Mouse (Mus musculus) hindbrain, embryonic 13.5 days (tissue): ENCODE results near the gene Pola1. TPM values are rescaled to one million over a fixed set of nuclear protein-coding genes. Genes with fewer than 3 reads are reported as not detected.
A peak's percentile ranks its signal among the peaks of the same experiment; 100 is the strongest.

Experiments used
- ATAC-seq: fragments of 200-750 bp; cut with Nextera tagmentation; 2 replicates; pipeline ENCODE4 v1.8.0; 2017; ENCODE audit warnings: moderate TSS enrichment; ENCODE audit not compliant: low FRiP score
- H3K27ac ChIP-seq: fragments of 300-500 bp; sonication (generic); 2 replicates; pipeline ENCODE4 v1.5.1; 2015; ENCODE audit warnings: inconsistent platforms, mild to moderate bottlenecking, moderate library complexity
- H3K27me3 ChIP-seq: fragments of 300-500 bp; sonication (generic); 2 replicates; pipeline ENCODE4 v1.6.1; 2015; ENCODE audit warnings: mild to moderate bottlenecking, inconsistent platforms
- H3K36me3 ChIP-seq: fragments of 300-500 bp; sonication (generic); 2 replicates; pipeline ENCODE4 v1.6.1; 2015; ENCODE audit warnings: mild to moderate bottlenecking, inconsistent platforms
- H3K4me1 ChIP-seq: fragments of 300-500 bp; sonication (generic); replicated peaks from 2 replicates; pipeline ENCODE4 v1.6.1; 2015; ENCODE audit warnings: inconsistent platforms
- H3K4me2 ChIP-seq: fragments of 300-500 bp; sonication (generic); 2 replicates; pipeline ENCODE4 v1.6.1; 2015; ENCODE audit warnings: inconsistent platforms, mild to moderate bottlenecking, moderate library complexity
- H3K4me3 ChIP-seq: fragments of 300-500 bp; sonication (generic); 2 replicates; pipeline ENCODE4 v1.5.1; 2015; ENCODE audit warnings: mild to moderate bottlenecking, inconsistent platforms
- H3K9ac ChIP-seq: fragments of 300-500 bp; sonication (generic); 2 replicates; pipeline ENCODE4 v1.6.1; 2015; ENCODE audit warnings: mild to moderate bottlenecking, inconsistent platforms
- H3K9me3 ChIP-seq: fragments of 300-500 bp; sonication (generic); 2 replicates; pipeline ENCODE4 v1.6.1; 2016; ENCODE audit warnings: inconsistent platforms
- WGBS: fragments of 180-500 bp; shearing (Covaris S2); methylation state at CpG from one replicate; pipeline ENCODE4 v1.1.7; 2015; 5-methylcytosine and 5-hydroxymethylcytosine counted together
- polyA plus RNA-seq: library from polyadenylated mRNA; unstranded; fragments of >200 nt; fragmentation: Nextera tagmentation; extraction: Ambion mirVana; gene quantifications from 2 replicates; pipeline ENCODE4 v1.2.1, GENCODE M21; 2015

The Pola1 gene
- polyA plus RNA-seq, 1 experiment from 2014 or later = 5.4 TPM

- WGBS = 20% methylated on average over 23 of the region's 23 CpGs
- H3K9ac ChIP-seq = no peak overlapping the region
- no peak overlapping the region for H3K4me3 ChIP-seq
- H3K27me3 ChIP-seq = peaks cover 78% of the 10 kb centered on the region
- peak overlapping the region; percentile 13; the same call in 1 of the 2 replicates for H3K4me2 ChIP-seq
- ATAC-seq = peak; percentile 50
- no peaks in the 10 kb centered on the region for H3K36me3 ChIP-seq
- H3K27ac ChIP-seq = no peak overlapping the region
- H3K4me1 ChIP-seq = 0 out of 2 replicates have a peak, but pooled peaks cover 3% of the 10 kb centered on the region
- H3K9me3 ChIP-seq = no peaks in the 10 kb centered on the region
These were observed 350.8 kb downstream of the Pola1 start for GRCm38 (mm10) chrX:93281028-93281723.

DNA sequence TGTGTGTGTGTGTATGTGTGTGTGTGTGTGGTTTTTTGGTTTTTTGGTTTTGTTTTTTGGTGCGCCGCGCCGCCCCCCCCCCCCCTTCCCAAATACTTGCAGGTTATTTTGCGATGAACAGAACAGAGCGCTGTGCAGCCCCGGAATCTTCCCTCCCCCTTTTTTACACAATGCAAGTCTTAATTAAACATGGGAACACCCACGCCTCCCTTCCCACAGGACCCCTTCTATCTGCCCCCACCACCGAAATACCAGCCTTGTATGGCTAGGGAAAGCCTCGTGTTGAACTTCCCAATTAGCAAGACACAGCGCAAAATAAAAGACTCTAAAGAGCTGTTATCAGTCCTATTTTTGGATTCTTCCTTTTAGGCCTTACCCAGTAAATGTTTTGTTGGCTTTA lies 352.0 kb downstream of the Pola1 start:
- no peak overlapping the region for H3K4me3 ChIP-seq
- H3K9ac ChIP-seq = no peak overlapping the region
- H3K36me3 ChIP-seq = no peaks in the 10 kb centered on the region
- WGBS = 35% methylated on average over 4 of the region's 11 CpGs
- peaks cover 66% of the 10 kb centered on the region for H3K27me3 ChIP-seq
- H3K9me3 ChIP-seq = no peaks in the 10 kb centered on the region
- no peak overlapping the region for H3K27ac ChIP-seq
- H3K4me2 ChIP-seq = no peak overlapping the region
- 0 out of 2 replicates have a peak, but pooled peaks cover 3% of the 10 kb centered on the region for H3K4me1 ChIP-seq
- no peak for ATAC-seq

GRCm38 (mm10) chrX:93275689-93276088 lies 356.3 kb downstream of the Pola1 start:
- Histone ChIP-seq H3K27ac (no peak overlapping the region), H3K4me1 (no peaks in the 10 kb centered on the region), H3K9ac (no peak overlapping the region), H3K4me3 (no peak overlapping the region), H3K9me3 (no peaks in the 10 kb centered on the region), H3K36me3 (no peaks in the 10 kb centered on the region), H3K4me2 (no peak overlapping the region), H3K27me3 (peaks cover 31% of the 10 kb centered on the region)
- WGBS = 53% methylated on average over 3 of the region's 3 CpGs
- ATAC-seq = no peak

Other genes starting within 250 kb of the Pola1 start
- 21.6 and 23.1 TPM in 2 replicates for gene Pcyt1b, start 22.7 kb upstream of the Pola1 start, polyA plus RNA-seq
- 26.7 and 29.3 TPM in 2 replicates for gene Pdk3, start 200.0 kb upstream of the Pola1 start, polyA plus RNA-seq